Mouse (Mus musculus) kidney, postnatal 4 days (tissue): ENCODE results near the gene H2-Ke6.
"Not testable (repeated sequence)": the region's sequence is repeated elsewhere in the genome, so short reads cannot be mapped to it uniquely, and the experiment has no call there.

ENCODE experiments used
- DNase-seq, 2 experiments: peaks; one replicate each; pipeline ENCODE4 v3.0.0; 2021; ENCODE audit warnings: mixed read lengths in 2 of 2

Gene H2-Ke6

GRCm38 (mm10) chr17:34029150-34029889 lies 1.5 kb upstream of the H2-Ke6 start:
- no peak for DNase-seq

- DNase-seq, result no peak
Observed at GRCm38 (mm10) chr17:34028501-34029149, 765 bp upstream of the H2-Ke6 start.

GRCm38 (mm10) chr17:34026917-34027655 lies 774 bp downstream of the H2-Ke6 start:
- peak in 1 of 2 experiments; percentile 50 for DNase-seq

- no peak for DNase-seq
Observed at GRCm38 (mm10) chr17:34026221-34026620, 1.6 kb downstream of the H2-Ke6 start.

GRCm38 (mm10) chr17:34025756-34026151 lies 2.1 kb downstream of the H2-Ke6 start:
- DNase-seq, result peak in 1 of 2 experiments; percentile 14

GRCm38 (mm10) chr17:34024861-34025755 lies 2.8 kb downstream of the H2-Ke6 start:
- DNase-seq, result peak in 1 of 2 experiments; percentile 77

- peak; percentile 88 to 93 for DNase-seq
Observed at GRCm38 (mm10) chr17:34024317-34024821, 3.5 kb downstream of the H2-Ke6 start, which contains the start of gene Ring1. Gene Ring1 (minus strand): TSS chr17:34024680.

- DNase-seq, result no peak
Observed at GRCm38 (mm10) chr17:34023678-34024077, 4.2 kb downstream of the H2-Ke6 start.

- DNase-seq, result peak in 1 of 2 experiments; percentile 11
Observed at GRCm38 (mm10) chr17:34022987-34023386, 4.9 kb downstream of the H2-Ke6 start.

- DNase-seq, result no peak
Observed at GRCm38 (mm10) chr17:34022414-34022783, 5.5 kb downstream of the H2-Ke6 start.

- DNase-seq, result no peak
Observed at GRCm38 (mm10) chr17:34021539-34022413, 6.1 kb downstream of the H2-Ke6 start.

- no peak for DNase-seq
Observed at GRCm38 (mm10) chr17:34013436-34013835, 14.4 kb downstream of the H2-Ke6 start.

GRCm38 (mm10) chr17:34010156-34010555 lies 17.7 kb downstream of the H2-Ke6 start:
- no peak for DNase-seq

GRCm38 (mm10) chr17:34006570-34006969 lies 21.3 kb downstream of the H2-Ke6 start:
- DNase-seq, result no peak

GRCm38 (mm10) chr17:34003426-34003825 lies 24.4 kb downstream of the H2-Ke6 start:
- DNase-seq, result peak; percentile 68

GRCm38 (mm10) chr17:34000796-34001195 lies 27.1 kb downstream of the H2-Ke6 start:
- not testable (repeated sequence) for DNase-seq

GRCm38 (mm10) chr17:34000150-34000537 lies 27.7 kb downstream of the H2-Ke6 start, which contains the start of gene H2-K1:
Gene H2-K1 (minus strand): TSS chr17:34000347.
- DNase-seq, result peak; percentile 89 to 93

GRCm38 (mm10) chr17:33999341-34000149 lies 28.3 kb downstream of the H2-Ke6 start:
- DNase-seq, result peak; percentile 37 to 50

- peak in 1 of 2 experiments; percentile 6 for DNase-seq
Observed at GRCm38 (mm10) chr17:33998697-33999096, 29.2 kb downstream of the H2-Ke6 start.

GRCm38 (mm10) chr17:33997025-33997424 lies 30.8 kb downstream of the H2-Ke6 start:
- not testable (repeated sequence) for DNase-seq
